Mouse (Mus musculus): ENCODE results near the gene Gm3952. TPM values are rescaled to one million over a fixed set of nuclear protein-coding genes. Genes with fewer than 3 reads are reported as not detected.

The Gm3952 gene
- not detected for polyA plus RNA-seq (2014; fragmentation: Illumina TruSeq; extraction: RNeasy Lipid Tissue Mini Kit (QIAGEN cat#74804); ENCODE audit: low read depth, low replicate concordance)

DNA sequence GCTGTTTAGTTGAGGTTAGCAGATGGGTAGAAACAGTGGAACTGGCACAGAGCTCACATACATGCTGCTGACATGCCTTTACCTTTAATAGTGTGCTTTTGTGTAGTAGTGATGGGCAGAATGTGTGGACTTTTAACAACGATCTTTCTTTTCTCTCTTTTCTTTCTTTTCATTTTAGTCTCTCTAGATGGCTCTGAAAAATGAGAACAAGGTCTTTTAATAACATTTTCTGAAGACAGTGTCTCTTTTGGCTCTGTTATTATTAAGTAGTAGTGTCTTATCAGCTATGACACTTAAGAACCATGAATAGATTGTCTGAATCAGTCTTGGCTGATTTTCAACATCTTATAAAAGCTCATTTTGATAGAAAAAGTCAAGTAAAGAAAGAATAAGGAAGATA, at the start of gene Gm3952:
TSS of gene Gm3952 (minus strand) at position 101 of the 400 bp plus-strand sequence.

Other genes with a start within 250 kb of the Gm3952 start
- gene Itgb1, start 113.0 kb downstream of the Gm3952 start, polyA plus RNA-seq (2014; fragmentation: Illumina TruSeq; extraction: RNeasy Lipid Tissue Mini Kit (QIAGEN cat#74804); ENCODE audit: low read depth, low replicate concordance): 618 TPM

All from sigmoid colon, adult 10 weeks (tissue).